Mouse (Mus musculus): ENCODE results near the gene Ulk1.

- TF ChIP-seq CTCF (IDR thresholded peaks at IDR 0.05; ENCODE audit: low read depth) (no peak), EP300 (IDR thresholded peaks at IDR 0.05; ENCODE audit: low read depth) (no peak)
These were observed 7.7 kb downstream of the Ulk1 start for GRCm38 (mm10) chr5:110802186-110802585.
